Mouse (Mus musculus): Measurements from ENCODE around the gene Gdpd1.
"Not testable (repeated sequence)": the region's sequence is repeated elsewhere in the genome, so short reads cannot be mapped to it uniquely, and the experiment has no call there.

Gene Gdpd1

GRCm38 (mm10) chr11:87025351-87025750 lies 48.5 kb downstream of the Gdpd1 start:
- DNase-seq: no peak

DNA sequence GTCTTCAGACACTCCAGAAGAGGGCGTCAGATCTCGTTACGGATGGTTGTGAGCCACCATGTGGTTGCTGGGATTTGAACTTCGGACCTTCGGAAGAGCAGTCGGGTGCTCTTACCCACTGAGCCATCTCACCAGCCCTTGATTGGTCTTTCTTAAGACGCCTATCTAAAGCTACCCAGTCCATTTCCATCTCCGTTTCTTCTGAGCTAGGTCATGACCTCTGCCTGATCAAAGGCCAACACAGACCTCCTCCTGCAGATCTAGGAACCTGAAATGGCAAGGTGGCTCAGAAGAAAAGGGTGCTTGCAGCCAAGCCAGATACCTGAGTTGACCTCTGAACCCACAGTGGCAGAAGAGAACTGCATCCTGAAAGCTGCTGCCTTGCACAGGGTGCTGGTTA lies 50.6 kb downstream of the Gdpd1 start:
- DNase-seq: not testable (repeated sequence)

DNA sequence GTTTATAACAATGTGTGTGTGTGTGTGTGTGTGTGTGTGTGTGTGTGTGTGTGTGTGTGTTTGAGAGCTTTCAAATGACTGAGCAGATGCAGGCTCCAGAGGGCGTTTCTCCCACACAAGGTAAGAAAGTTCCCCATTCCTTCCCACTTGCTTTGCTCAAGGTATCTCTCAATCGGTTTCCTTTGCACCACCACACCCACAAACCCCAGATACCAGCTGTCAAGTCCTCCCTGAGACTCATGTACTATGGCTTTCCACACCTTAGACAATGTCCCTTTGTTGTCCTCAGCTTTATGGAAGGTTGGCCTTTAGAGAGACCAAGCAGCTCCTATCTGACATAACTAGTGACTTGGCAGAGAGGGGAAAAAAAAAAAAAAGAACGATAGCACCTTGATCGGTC lies 51.1 kb downstream of the Gdpd1 start:
- DNase-seq: no peak

- DNase-seq: no peak
These were observed 52.3 kb downstream of the Gdpd1 start for GRCm38 (mm10) chr11:87021551-87021950.

DNA sequence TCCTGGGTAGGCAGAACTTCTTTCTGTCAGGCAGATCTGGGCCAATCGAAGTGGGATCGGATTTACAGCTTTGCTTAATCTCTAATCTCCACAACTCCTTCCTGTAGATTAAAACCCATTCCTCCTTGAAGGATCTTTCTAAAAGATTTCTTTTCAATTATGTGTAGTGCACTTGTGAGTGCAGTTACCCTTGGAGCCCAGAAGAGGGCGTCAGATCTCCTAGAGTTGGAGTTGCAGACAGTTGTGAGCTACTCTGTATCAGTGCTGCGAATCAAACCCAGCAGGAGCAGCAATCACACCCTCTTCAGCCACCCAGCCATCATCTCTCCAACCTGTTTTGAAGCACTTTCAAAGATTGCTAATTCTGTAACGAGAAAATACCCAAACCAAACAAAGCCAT lies 53.4 kb downstream of the Gdpd1 start:
- DNase-seq: no peak

GRCm38 (mm10) chr11:87019431-87019830 lies 54.4 kb downstream of the Gdpd1 start:
- no peak for DNase-seq

- no peak for DNase-seq
These were observed 55.8 kb downstream of the Gdpd1 start for GRCm38 (mm10) chr11:87018081-87018480.

- DNase-seq: no peak
These were observed 58.2 kb downstream of the Gdpd1 start for GRCm38 (mm10) chr11:87015691-87016090.

DNA sequence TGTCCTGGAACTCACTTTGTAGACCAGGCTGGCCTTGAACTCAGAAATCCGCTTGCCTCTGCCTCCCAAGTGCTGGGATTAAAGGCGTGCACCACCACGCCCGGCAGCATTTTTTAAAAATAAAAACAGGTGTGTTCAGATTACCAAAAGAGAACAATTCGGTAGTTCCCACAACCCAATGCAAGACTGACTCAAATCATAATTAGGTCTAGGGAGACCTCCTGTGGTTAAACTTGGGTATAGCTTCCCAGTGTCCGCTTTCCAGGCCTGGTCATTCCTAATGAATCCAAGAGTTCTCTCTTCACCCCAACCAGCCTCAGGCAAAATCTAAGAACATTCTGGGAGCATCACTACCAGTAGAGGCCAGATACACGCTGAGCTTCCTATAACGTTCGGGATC lies 63.4 kb downstream of the Gdpd1 start:
- DNase-seq: peak; percentile 89

DNA sequence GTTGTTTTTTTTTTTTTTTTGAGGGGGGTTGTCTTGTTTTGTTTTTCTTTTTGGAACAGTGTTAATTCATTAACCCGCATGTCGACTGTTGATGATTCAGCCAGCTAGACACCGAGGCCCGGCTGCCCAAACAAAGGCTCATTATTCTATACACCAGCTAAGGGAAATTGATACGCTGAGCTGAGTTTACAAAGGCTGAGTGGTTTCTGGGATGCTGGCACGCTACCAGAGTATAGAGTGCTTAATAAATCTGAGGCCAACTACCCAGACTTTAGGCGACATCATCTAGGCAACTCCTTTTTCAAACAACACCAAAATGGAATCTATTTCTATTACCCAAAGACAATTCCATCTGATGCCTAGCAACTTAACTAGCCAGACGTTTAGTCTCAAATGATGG lies 66.5 kb downstream of the Gdpd1 start:
- no peak for DNase-seq

GRCm38 (mm10) chr11:87004960-87005755 lies 68.7 kb downstream of the Gdpd1 start:
- no peak for DNase-seq

- no peak for DNase-seq
These were observed 71.6 kb downstream of the Gdpd1 start for GRCm38 (mm10) chr11:87002078-87002829.

DNA sequence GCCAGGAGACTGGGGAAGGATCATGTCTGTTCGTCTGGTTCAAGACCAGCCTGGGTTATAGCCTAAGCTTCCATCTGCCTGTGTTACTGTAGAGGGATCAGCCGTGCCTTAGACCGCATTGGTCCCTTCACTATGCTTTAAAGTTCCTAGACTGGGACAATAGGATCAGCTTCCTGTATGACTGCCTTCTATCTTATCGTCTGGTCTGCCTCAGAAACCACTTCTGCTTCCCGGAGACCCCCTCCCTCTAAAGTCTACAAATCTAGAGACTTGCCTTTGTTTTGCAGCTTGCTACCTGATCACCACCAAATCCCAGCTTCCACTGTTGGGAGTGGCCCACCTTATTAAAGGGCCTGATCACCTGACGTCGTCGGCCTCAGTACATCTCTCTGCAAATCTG lies 72.6 kb downstream of the Gdpd1 start:
- no peak for DNase-seq

GRCm38 (mm10) chr11:86996266-86996665 lies 77.6 kb downstream of the Gdpd1 start:
- DNase-seq: no peak

GRCm38 (mm10) chr11:86995625-86996221 lies 78.1 kb downstream of the Gdpd1 start:
- DNase-seq: peak; percentile 90

- DNase-seq: peak; percentile 53
These were observed 78.9 kb downstream of the Gdpd1 start for GRCm38 (mm10) chr11:86994791-86995624.

- DNase-seq: no peak
These were observed 79.5 kb downstream of the Gdpd1 start for GRCm38 (mm10) chr11:86994330-86994729.

GRCm38 (mm10) chr11:86993041-86994037 lies 80.5 kb downstream of the Gdpd1 start, which contains the start of gene Ypel2:
Ypel2 (minus strand) TSS chr11:86993707.
- DNase-seq: peak; percentile 96

- peak; percentile 43 for DNase-seq
These were observed 81.3 kb downstream of the Gdpd1 start for GRCm38 (mm10) chr11:86992461-86992988.

DNA sequence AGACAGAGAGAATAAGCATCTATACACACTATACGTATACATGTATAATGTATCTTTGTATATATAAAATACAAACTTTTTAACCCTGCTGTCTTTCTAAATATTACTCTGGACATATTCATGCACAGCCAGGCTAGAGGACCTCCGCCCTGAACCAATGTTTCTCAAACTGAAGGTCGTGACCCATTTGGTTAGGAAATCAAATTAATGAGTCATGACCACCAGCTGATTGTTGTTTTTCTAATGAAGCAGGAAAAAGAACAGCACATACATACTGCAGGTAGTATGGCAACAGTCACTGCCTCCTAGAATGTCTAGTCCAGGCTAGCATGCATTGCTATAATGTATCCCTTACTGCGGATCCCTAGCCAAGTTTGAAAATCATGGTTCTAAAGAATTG lies 82.6 kb downstream of the Gdpd1 start:
- peak; percentile 30 for DNase-seq

- DNase-seq: peak; percentile 34
These were observed 83.6 kb downstream of the Gdpd1 start for GRCm38 (mm10) chr11:86990309-86990708.

All from cerebellum, adult 9-10 months (tissue).